Mouse (Mus musculus) R1 (cell line): Measurements from ENCODE around the gene Dtnb.

ENCODE experiments used
- DNase-seq: peaks from one replicate; pipeline ENCODE4 v3.0.0-alpha.2; 2018; ENCODE audit warnings: low read depth, low spot score

Dtnb gene

GRCm38 (mm10) chr12:3806703-3807547 lies 234.7 kb downstream of the Dtnb start:
- no peak for DNase-seq

- DNase-seq, result peak; percentile 50
Measured at GRCm38 (mm10) chr12:3807548-3808395, 235.6 kb downstream of the Dtnb start.

- DNase-seq, result peak; percentile 39
Measured at GRCm38 (mm10) chr12:3808396-3808981, 236.3 kb downstream of the Dtnb start.

GRCm38 (mm10) chr12:3809520-3810180 lies 237.5 kb downstream of the Dtnb start:
- no peak for DNase-seq

GRCm38 (mm10) chr12:3810455-3810854 lies 238.3 kb downstream of the Dtnb start:
- DNase-seq, result no peak

- no peak for DNase-seq
Measured at GRCm38 (mm10) chr12:3811596-3811995, 239.4 kb downstream of the Dtnb start.

- no peak for DNase-seq
Measured at GRCm38 (mm10) chr12:3812251-3812650, 240.1 kb downstream of the Dtnb start.

- DNase-seq, result no peak
Measured at GRCm38 (mm10) chr12:3813138-3813537, 241.0 kb downstream of the Dtnb start.

- no peak for DNase-seq
Measured at GRCm38 (mm10) chr12:3815386-3815785, 243.2 kb downstream of the Dtnb start.

GRCm38 (mm10) chr12:3817033-3817432 lies 244.9 kb downstream of the Dtnb start:
- peak; percentile 51 for DNase-seq

GRCm38 (mm10) chr12:3817566-3817965 lies 245.4 kb downstream of the Dtnb start:
- DNase-seq, result no peak

GRCm38 (mm10) chr12:3819899-3820298 lies 247.7 kb downstream of the Dtnb start:
- DNase-seq, result no peak

GRCm38 (mm10) chr12:3823408-3823807 lies 251.2 kb downstream of the Dtnb start:
- DNase-seq, result no peak

GRCm38 (mm10) chr12:3824906-3825713 lies 252.9 kb downstream of the Dtnb start:
- DNase-seq, result no peak

GRCm38 (mm10) chr12:3825714-3826080 lies 253.5 kb downstream of the Dtnb start:
- DNase-seq, result peak; percentile 73

GRCm38 (mm10) chr12:3827771-3828170 lies 255.6 kb downstream of the Dtnb start:
- DNase-seq, result no peak
